Mouse (Mus musculus) spleen, adult 2 months (tissue): ENCODE data around the gene Trp53i13. TPM values are rescaled to one million over a fixed set of nuclear protein-coding genes. Genes with fewer than 3 reads are reported as not detected.
A peak's percentile ranks its signal among the peaks of the same experiment; 100 is the strongest.

Experiments
- DNase-seq, 2 experiments: peaks; one replicate each; pipeline versions ENCODE4 v3.0.0 to v3.0.0-alpha.2; 2012 to 2021; ENCODE audit warnings: low spot score in 2 of 2, low read depth in 1 of 2
- H3K27ac ChIP-seq: fragments of 200-500 bp; 2 replicates; pipeline ENCODE4 v1.5.1; 2012; ENCODE audit warnings: low read length, inconsistent platforms; ENCODE audit not compliant: insufficient read depth
- H3K27me3 ChIP-seq: fragments of 200-500 bp; 2 replicates; pipeline ENCODE4 v1.6.1; 2012; ENCODE audit warnings: mild to moderate bottlenecking, moderate library complexity, low read length, inconsistent platforms; ENCODE audit not compliant: control insufficient read depth, insufficient read depth
- H3K36me3 ChIP-seq: fragments of 200-500 bp; 2 replicates; pipeline ENCODE4 v1.6.1; 2012; ENCODE audit warnings: mild to moderate bottlenecking, low read length, inconsistent platforms; ENCODE audit not compliant: control insufficient read depth, insufficient read depth
- H3K4me1 ChIP-seq: fragments of 200-500 bp; 2 replicates; pipeline ENCODE4 v1.6.1; 2011; ENCODE audit warnings: inconsistent platforms; ENCODE audit not compliant: control insufficient read depth, insufficient read depth, insufficient read length
- H3K4me3 ChIP-seq: fragments of 200-500 bp; 2 replicates; pipeline ENCODE4 v1.5.1; 2011; ENCODE audit warnings: mild to moderate bottlenecking, inconsistent platforms; ENCODE audit not compliant: insufficient read depth, insufficient read length; ENCODE audit errors: extremely low read depth
- CTCF ChIP-seq: fragments of 200-500 bp; IDR thresholded peaks from 2 replicates; pipeline ENCODE4 v1.5.1; 2011; ENCODE audit warnings: mild to moderate bottlenecking, inconsistent platforms; ENCODE audit not compliant: insufficient read depth, insufficient read length, insufficient replicate concordance; ENCODE audit errors: extremely low read depth
- POLR2A ChIP-seq: fragments of 200-500 bp; IDR thresholded peaks from 2 replicates; pipeline ENCODE4 v1.6.1; 2011; ENCODE audit warnings: low read depth, low read length, inconsistent platforms
- WGBS: fragments of 180-500 bp; shearing (Covaris S2); methylation state at CpG from one replicate; pipeline ENCODE4 v1.1.7; 2018; 5-methylcytosine and 5-hydroxymethylcytosine counted together
- polyA plus RNA-seq: library from polyadenylated mRNA; depleted of rRNA; stranded (reverse); fragments of >200 nt; gene quantifications from 2 replicates; pipeline ENCODE4 v1.2.3, GENCODE M21; 2012

Trp53i13 gene
- polyA plus RNA-seq, 1 experiment: 16.6 TPM

DNA sequence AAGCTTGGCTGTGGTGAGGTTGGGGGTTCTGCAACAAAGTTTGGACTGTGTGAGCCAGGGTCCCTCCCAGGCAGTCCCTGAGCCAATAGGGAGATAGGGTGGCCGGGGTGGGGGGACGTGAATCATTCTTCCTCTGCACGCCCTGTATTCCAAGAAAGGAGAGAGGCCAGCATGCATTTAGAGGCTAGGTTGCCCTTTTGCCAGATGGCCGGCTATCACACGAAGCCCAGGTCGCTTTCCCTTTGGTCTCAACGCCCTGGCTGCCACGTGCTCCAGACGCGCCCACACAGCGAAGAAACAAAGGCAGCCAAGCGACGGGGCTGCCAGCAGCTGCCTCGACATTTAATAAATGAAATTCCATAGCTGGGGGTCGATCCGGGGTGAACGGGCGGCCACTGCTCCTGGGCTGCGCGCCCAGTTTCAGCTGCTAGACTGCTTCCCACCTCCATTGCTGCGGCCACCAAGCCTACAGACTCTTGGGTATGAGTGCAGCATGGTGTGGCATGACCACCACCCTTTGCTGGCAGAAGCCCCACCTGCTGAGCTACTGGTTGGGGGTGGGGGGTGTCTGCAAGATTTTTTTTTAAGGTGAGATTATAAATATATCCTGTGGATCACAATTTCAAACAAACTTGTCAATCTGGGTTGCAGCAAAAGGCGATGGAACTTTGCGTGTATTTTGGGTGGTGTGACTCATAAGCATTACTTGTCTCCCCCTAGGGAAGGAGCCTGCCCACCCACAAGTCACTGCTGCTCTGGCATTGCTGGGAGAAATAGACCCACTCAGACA, 24.1 kb downstream of the Trp53i13 start:
- Histone ChIP-seq H3K36me3 (no peaks in the 10 kb centered on the region), H3K27me3 (peaks cover 13% of the 10 kb centered on the region), H3K27ac (no peak overlapping the region), H3K4me3 (peak overlapping the region; percentile 20; the same call in 1 of the 2 replicates), H3K4me1 (peaks cover 12% of the 10 kb centered on the region; the same call in 1 of the 2 replicates)
- no peak for DNase-seq
- 1% methylated on average over 23 of the region's 23 CpGs for WGBS
- TF ChIP-seq CTCF (no peak), POLR2A (no peak)

- Histone ChIP-seq H3K27me3 (peaks cover 13% of the 10 kb centered on the region), H3K36me3 (no peaks in the 10 kb centered on the region), H3K4me1 (peaks cover 12% of the 10 kb centered on the region; the same call in 1 of the 2 replicates), H3K27ac (no peak overlapping the region), H3K4me3 (peak overlapping the region; percentile 20; the same call in 1 of the 2 replicates)
- 1% methylated on average over 13 of the region's 13 CpGs for WGBS
- peak in 1 of 2 experiments; percentile 86 for DNase-seq
- TF ChIP-seq CTCF (peak; percentile 94), POLR2A (no peak)
Observed at GRCm38 (mm10) chr11:77491123-77491501, 24.7 kb downstream of the Trp53i13 start.

GRCm38 (mm10) chr11:77490451-77490850, 25.3 kb downstream of the Trp53i13 start:
- 74% methylated on average over 6 of the region's 6 CpGs for WGBS
- Histone ChIP-seq H3K4me3 (no peak overlapping the region), H3K36me3 (no peaks in the 10 kb centered on the region), H3K27me3 (peaks cover 13% of the 10 kb centered on the region), H3K27ac (no peak overlapping the region), H3K4me1 (peaks cover 12% of the 10 kb centered on the region; the same call in 1 of the 2 replicates)
- DNase-seq: no peak
- no peak for TF ChIP-seq POLR2A
- TF ChIP-seq CTCF: no peak

DNA sequence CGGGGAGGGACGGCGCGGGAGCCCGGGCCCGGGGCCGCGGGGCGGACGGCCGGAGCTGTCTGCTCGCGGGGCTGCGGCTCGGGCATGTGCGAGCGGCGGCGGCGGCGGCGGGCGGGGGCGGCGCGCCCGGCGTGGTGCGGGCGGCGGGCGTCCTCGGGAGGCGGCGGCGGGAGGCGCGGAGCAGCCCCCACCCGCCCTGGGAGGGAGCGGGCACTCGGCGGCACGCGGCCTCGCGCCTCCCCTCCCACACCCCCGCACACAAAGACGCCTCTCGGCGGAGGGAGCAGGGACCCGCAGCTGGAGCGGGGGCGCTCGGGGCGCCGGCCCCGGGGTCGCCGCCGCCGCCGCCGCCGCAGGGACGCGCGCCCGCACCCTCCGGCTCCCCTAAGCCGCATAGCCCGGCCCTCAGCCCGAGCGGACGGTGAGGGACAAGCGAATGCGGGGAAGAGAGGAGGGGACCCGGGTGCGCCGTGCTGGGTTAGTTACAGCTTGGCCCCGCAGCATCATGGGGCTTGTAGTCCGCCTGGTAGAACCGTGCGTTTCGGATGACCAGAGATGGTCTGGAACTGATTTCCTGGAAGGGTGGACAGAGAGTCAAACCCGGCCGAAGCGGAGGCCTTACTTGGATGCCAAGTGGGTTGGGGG, 26.1 kb downstream of the Trp53i13 start, which contains the start of gene Ankrd13b:
Gene Ankrd13b, minus strand, starts transcription at position 88 of the 645 bp plus-strand sequence.
- TF ChIP-seq CTCF (no peak), POLR2A (no peak)
- 4% methylated on average over 85 of the region's 87 CpGs for WGBS
- H3K27ac ChIP-seq: no peak within 1 kb of the TSS
- H3K27me3 ChIP-seq: peaks cover 13% of the 10 kb centered on the region
- DNase-seq: peak in 1 of 2 experiments; percentile 44
- H3K36me3 ChIP-seq: no peaks in the 10 kb centered on the region
- peaks cover 12% of the 10 kb centered on the region; the same call in 1 of the 2 replicates for H3K4me1 ChIP-seq
- H3K4me3 ChIP-seq: peak within 1 kb of the TSS; percentile 57

- Histone ChIP-seq H3K36me3 (no peaks in the 10 kb centered on the region), H3K4me3 (peak overlapping the region; percentile 56), H3K27ac (no peak overlapping the region), H3K4me1 (peaks cover 6% of the 10 kb centered on the region; the same call in 1 of the 2 replicates), H3K27me3 (peaks cover 13% of the 10 kb centered on the region)
- WGBS: 13% methylated on average over 51 of the region's 55 CpGs
- no peak for DNase-seq
- no peak for TF ChIP-seq CTCF
- TF ChIP-seq POLR2A: no peak
Observed at GRCm38 (mm10) chr11:77488771-77489581, 26.8 kb downstream of the Trp53i13 start.

GRCm38 (mm10) chr11:77486798-77487197, 29.0 kb downstream of the Trp53i13 start:
- DNase-seq: no peak
- Histone ChIP-seq H3K27me3 (peaks cover 13% of the 10 kb centered on the region), H3K27ac (no peak overlapping the region), H3K36me3 (no peaks in the 10 kb centered on the region), H3K4me1 (peaks cover 10% of the 10 kb centered on the region), H3K4me3 (no peak overlapping the region)
- TF ChIP-seq CTCF (no peak), POLR2A (no peak)
- WGBS: 80% methylated on average over 5 of the region's 5 CpGs
